In genomic region chr8:71629781-71630212, GRCm38 (mm10) we compare ENCODE assay signal across 8 mouse cellular contexts. TPM values are rescaled to one million over a fixed set of nuclear protein-coding genes. Genes with fewer than 3 reads are reported as not detected.
DNase-seq lines count a peak whose midpoint lies in the region; ATAC-seq and TF ChIP-seq lines count a peak whose summit lies in the region.

No protein-coding gene starts in this region.

- peak overlapping the region; percentile 75 for H3K9ac ChIP-seq in forebrain, embryonic 13.5 days
- H3K9ac ChIP-seq in hindbrain, embryonic 11.5 days (ENCODE audit: low read depth, low read length): peak overlapping the region; percentile 68; the same call in 1 of the 2 replicates
- H3K9ac ChIP-seq in limb, embryonic 15.5 days: peak overlapping the region; percentile 24; the same call in 1 of the 2 replicates

- peak overlapping the region; percentile 10 for H3ac ChIP-seq in myocyte (ENCODE audit: control insufficient read depth, insufficient read length)

- H3K4me1 ChIP-seq in forebrain, embryonic 13.5 days: peaks cover 25% of the 10 kb centered on the region
- H3K4me1 ChIP-seq in hindbrain, embryonic 11.5 days (replicated peaks; ENCODE audit: control insufficient read depth, insufficient read depth, low read length): peaks cover 5% of the 10 kb centered on the region
- peaks cover 46% of the 10 kb centered on the region for H3K4me1 ChIP-seq in limb, embryonic 15.5 days

- peaks cover 5% of the 10 kb centered on the region for H3K9me3 ChIP-seq in forebrain, embryonic 13.5 days (replicated peaks)
- peaks cover 3% of the 10 kb centered on the region; the same call in 1 of the 2 replicates for H3K9me3 ChIP-seq in hindbrain, embryonic 11.5 days (ENCODE audit: control insufficient read depth, low read length)
- no peaks in the 10 kb centered on the region; the same call in 1 of the 2 replicates for H3K9me3 ChIP-seq in limb, embryonic 15.5 days

- no peaks in the 10 kb centered on the region for H3K79me2 ChIP-seq in myocyte (ENCODE audit: control insufficient read depth, insufficient read depth)

- peaks cover 47% of the 10 kb centered on the region for H3K27me3 ChIP-seq in forebrain, embryonic 13.5 days
- peaks cover 26% of the 10 kb centered on the region for H3K27me3 ChIP-seq in hindbrain, embryonic 11.5 days (ENCODE audit: control insufficient read depth, insufficient read depth, low read length)
- peaks cover 41% of the 10 kb centered on the region for H3K27me3 ChIP-seq in limb, embryonic 15.5 days
- H3K27me3 ChIP-seq in myocyte (ENCODE audit: control insufficient read depth, insufficient read depth, insufficient read length): no peaks in the 10 kb centered on the region

- H3K36me3 ChIP-seq in forebrain, embryonic 13.5 days (ENCODE audit: poor library complexity, severe bottlenecking): peaks cover 29% of the 10 kb centered on the region
- no peaks in the 10 kb centered on the region for H3K36me3 ChIP-seq in hindbrain, embryonic 11.5 days (ENCODE audit: control insufficient read depth, insufficient read depth, low read length)
- peaks cover 13% of the 10 kb centered on the region for H3K36me3 ChIP-seq in limb, embryonic 15.5 days
- no peaks in the 10 kb centered on the region for H3K36me3 ChIP-seq in myocyte (ENCODE audit: control insufficient read depth, insufficient read depth)

- 3% methylated on average over 25 of the region's 25 CpGs for WGBS in forebrain, embryonic 13.5 days
- WGBS in hindbrain, embryonic 11.5 days: 4% methylated on average over 25 of the region's 25 CpGs
- WGBS in limb, embryonic 15.5 days: 3% methylated on average over 25 of the region's 25 CpGs

- peak overlapping the region; percentile 65 for H3K27ac ChIP-seq in forebrain, embryonic 13.5 days
- no peak overlapping the region for H3K27ac ChIP-seq in hindbrain, embryonic 11.5 days (ENCODE audit: low read depth, low read length)
- peak overlapping the region; percentile 82; the same call in 1 of the 2 replicates for H3K27ac ChIP-seq in limb, embryonic 15.5 days

- no peak for ATAC-seq in CD4-positive, CD25-positive, alpha-beta regulatory T cell, adult 4 months
- ATAC-seq in forebrain, embryonic 13.5 days: peak; percentile 46
- ATAC-seq in hindbrain, embryonic 11.5 days (ENCODE audit: low FRiP score): peak; percentile 51
- ATAC-seq in limb, embryonic 15.5 days (ENCODE audit: insufficient number of reproducible peaks, low FRiP score, low TSS enrichment, low read depth): 0 out of 2 replicates have a peak, but pooled peaks have one; percentile 7
- ATAC-seq in megakaryocyte-erythroid progenitor cell, adult 5-6 weeks (replicated peaks; ENCODE audit: low FRiP score, low TSS enrichment, poor library complexity, severe bottlenecking): no peak

- peak overlapping the region; percentile 53 for H3K4me3 ChIP-seq in forebrain, embryonic 13.5 days
- H3K4me3 ChIP-seq in hindbrain, embryonic 11.5 days (ENCODE audit: low read depth, low read length): peak overlapping the region; percentile 44
- peak overlapping the region; percentile 60 for H3K4me3 ChIP-seq in limb, embryonic 15.5 days
- peak overlapping the region; percentile 18 for H3K4me3 ChIP-seq in myocyte

- peak; percentile 59 for DNase-seq in CD4-positive, CD25-positive, alpha-beta regulatory T cell, adult 2 months (ENCODE audit: low read depth, low spot score)
- peak; percentile 67 for DNase-seq in adrenal gland, postnatal 14 days
- peak; percentile 58 for DNase-seq in hindbrain, embryonic 11.5 days (ENCODE audit: low spot score)

- TF ChIP-seq POLR2A in myocyte (IDR thresholded peaks at IDR 0.05; ENCODE audit: insufficient read length, low read depth): no peak

- peak overlapping the region; percentile 95 for H3K4me2 ChIP-seq in forebrain, embryonic 13.5 days
- peak overlapping the region; percentile 92 for H3K4me2 ChIP-seq in hindbrain, embryonic 11.5 days (replicated peaks; ENCODE audit: low read depth, low read length)
- H3K4me2 ChIP-seq in limb, embryonic 15.5 days: peak overlapping the region; percentile 97
- peak overlapping the region; percentile 93 for H3K4me2 ChIP-seq in myocyte (ENCODE audit: low read depth)

TF ChIP-seq in myocyte, 11 proteins besides CTCF, POLR2A, EP300 and RAD21:
- no peak for TF ChIP-seq USF1 (IDR thresholded peaks at IDR 0.05; ENCODE audit: low read depth)
- TF ChIP-seq SRF (IDR thresholded peaks at IDR 0.05; ENCODE audit: control insufficient read depth, insufficient read length, low read depth): no peak
- no peak for TF ChIP-seq REST (IDR thresholded peaks at IDR 0.05; ENCODE audit: insufficient read depth, insufficient read length)
- TF ChIP-seq POLR2AphosphoS2 (IDR thresholded peaks at IDR 0.05; ENCODE audit: insufficient read length, low read depth): no peak
- TF ChIP-seq MYOD1 (IDR thresholded peaks at IDR 0.05; ENCODE audit: control insufficient read depth in 1 of 3, insufficient read length in 2 of 3, low read depth in 2 of 3): no peak
- no peak for TF ChIP-seq TCF3 (IDR thresholded peaks at IDR 0.05; ENCODE audit: insufficient read length, low read depth)
- TF ChIP-seq MYOG (IDR thresholded peaks at IDR 0.05; ENCODE audit: control insufficient read depth in 1 of 3, insufficient read depth in 1 of 3, insufficient read length in 2 of 3, low read depth in 2 of 3): no peak
- TF ChIP-seq TCF12 (IDR thresholded peaks at IDR 0.05; ENCODE audit: insufficient read depth, poor library complexity, severe bottlenecking): no peak
- TF ChIP-seq CEBPB (IDR thresholded peaks at IDR 0.05; ENCODE audit: insufficient read depth, poor library complexity, severe bottlenecking): no peak
- no peak for TF ChIP-seq E2F4 (IDR thresholded peaks at IDR 0.05; ENCODE audit: insufficient read depth)
- no peak for TF ChIP-seq MAX (IDR thresholded peaks at IDR 0.05; ENCODE audit: low read depth)

RNA-seq across cellular contexts. Expression of gene Colgalt1, which starts 19.0 kb away (rescaled TPM):
- 10 to 100 TPM; 10.8 to 12.2 TPM for polyA plus RNA-seq in CD4-positive, CD25-positive, alpha-beta regulatory T cell, adult 4 months (2017; shearing (Covaris generic))
- 60.0 and 62.0 TPM in 2 replicates for total RNA-seq in adrenal gland, postnatal 14 days (2021)
- 37.5 and 39.9 TPM in 2 replicates for polyA plus RNA-seq in forebrain, embryonic 13.5 days (2015; fragmentation: Nextera tagmentation; extraction: Ambion mirVana)
- 41.3 and 42.5 TPM in 2 replicates for polyA plus RNA-seq in hindbrain, embryonic 11.5 days (2014; fragmentation: Nextera tagmentation; extraction: Ambion mirVana)
- 105 and 108 TPM in 2 replicates for polyA plus RNA-seq in limb, embryonic 15.5 days (2015; fragmentation: Nextera tagmentation; extraction: Ambion mirVana)
- polyA plus RNA-seq in myocyte (2012; fragmentation: generic; extraction: Trizol): 87.0 TPM
- total RNA-seq in megakaryocyte-erythroid progenitor cell, adult 5-6 weeks (2014; fragmentation: Nextera tagmentation): 55.8 and 58.0 TPM in 2 replicates
- 40.1 and 44.4 TPM in 2 replicates for total RNA-seq in megakaryocyte-erythroid progenitor cell, adult 5-6 weeks (2017)

RNA-seq across cellular contexts. Expression of gene Fam129c, which starts 32.3 kb away (rescaled TPM):
- polyA plus RNA-seq in CD4-positive, CD25-positive, alpha-beta regulatory T cell, adult 4 months (2017; shearing (Covaris generic)): 1 to 10 TPM; 3.0 to 3.6 TPM
- 2.6 and 6.2 TPM in 2 replicates for total RNA-seq in adrenal gland, postnatal 14 days (2021)
- polyA plus RNA-seq in forebrain, embryonic 13.5 days (2015; fragmentation: Nextera tagmentation; extraction: Ambion mirVana): 5.1 and 6.2 TPM in 2 replicates
- 3.3 and 3.6 TPM in 2 replicates for polyA plus RNA-seq in hindbrain, embryonic 11.5 days (2014; fragmentation: Nextera tagmentation; extraction: Ambion mirVana)
- 5.0 and 5.9 TPM in 2 replicates for polyA plus RNA-seq in limb, embryonic 15.5 days (2015; fragmentation: Nextera tagmentation; extraction: Ambion mirVana)
- polyA plus RNA-seq in myocyte (2012; fragmentation: generic; extraction: Trizol): 2.9 TPM
- 15.9 and 42.5 TPM in 2 replicates for total RNA-seq in megakaryocyte-erythroid progenitor cell, adult 5-6 weeks (2014; fragmentation: Nextera tagmentation)
- total RNA-seq in megakaryocyte-erythroid progenitor cell, adult 5-6 weeks (2017): 0.14 and 15.0 TPM in 2 replicates

RNA-seq across cellular contexts. Expression of gene Pgls, which starts 37.8 kb away (rescaled TPM):
- polyA plus RNA-seq in CD4-positive, CD25-positive, alpha-beta regulatory T cell, adult 4 months (2017; shearing (Covaris generic)): 10 to 100 TPM; 51.5 to 53.4 TPM
- 212 and 250 TPM in 2 replicates for total RNA-seq in adrenal gland, postnatal 14 days (2021)
- 201 and 206 TPM in 2 replicates for polyA plus RNA-seq in forebrain, embryonic 13.5 days (2015; fragmentation: Nextera tagmentation; extraction: Ambion mirVana)
- 228 TPM in 2 replicates for polyA plus RNA-seq in hindbrain, embryonic 11.5 days (2014; fragmentation: Nextera tagmentation; extraction: Ambion mirVana)
- polyA plus RNA-seq in limb, embryonic 15.5 days (2015; fragmentation: Nextera tagmentation; extraction: Ambion mirVana): 200 and 202 TPM in 2 replicates
- polyA plus RNA-seq in myocyte (2012; fragmentation: generic; extraction: Trizol): 248 TPM
- 104 and 132 TPM in 2 replicates for total RNA-seq in megakaryocyte-erythroid progenitor cell, adult 5-6 weeks (2014; fragmentation: Nextera tagmentation)
- total RNA-seq in megakaryocyte-erythroid progenitor cell, adult 5-6 weeks (2017): 76.2 and 80.7 TPM in 2 replicates

RNA-seq across cellular contexts. Expression of gene Unc13a, which starts 41.8 kb away (rescaled TPM):
- under 1 TPM; 0.47 to 0.50 TPM for polyA plus RNA-seq in CD4-positive, CD25-positive, alpha-beta regulatory T cell, adult 4 months (2017; shearing (Covaris generic))
- 7.2 and 7.7 TPM in 2 replicates for total RNA-seq in adrenal gland, postnatal 14 days (2021)
- 13.0 and 15.8 TPM in 2 replicates for polyA plus RNA-seq in forebrain, embryonic 13.5 days (2015; fragmentation: Nextera tagmentation; extraction: Ambion mirVana)
- 7.3 and 9.1 TPM in 2 replicates for polyA plus RNA-seq in hindbrain, embryonic 11.5 days (2014; fragmentation: Nextera tagmentation; extraction: Ambion mirVana)
- 0.69 and 0.76 TPM in 2 replicates for polyA plus RNA-seq in limb, embryonic 15.5 days (2015; fragmentation: Nextera tagmentation; extraction: Ambion mirVana)
- polyA plus RNA-seq in myocyte (2012; fragmentation: generic; extraction: Trizol): 4.6 TPM
- total RNA-seq in megakaryocyte-erythroid progenitor cell, adult 5-6 weeks (2014; fragmentation: Nextera tagmentation): 0.26 and 0.64 TPM in 2 replicates
- total RNA-seq in megakaryocyte-erythroid progenitor cell, adult 5-6 weeks (2017): 0.27 TPM in 1 of 2 replicates, not detected in the other

RNA-seq across cellular contexts. Expression of gene Jak3, which starts 46.3 kb away (rescaled TPM):
- polyA plus RNA-seq in CD4-positive, CD25-positive, alpha-beta regulatory T cell, adult 4 months (2017; shearing (Covaris generic)): 10 to 100 TPM; 21.2 TPM
- 17.4 and 21.4 TPM in 2 replicates for total RNA-seq in adrenal gland, postnatal 14 days (2021)
- 1.6 and 1.7 TPM in 2 replicates for polyA plus RNA-seq in forebrain, embryonic 13.5 days (2015; fragmentation: Nextera tagmentation; extraction: Ambion mirVana)
- 0.99 and 1.4 TPM in 2 replicates for polyA plus RNA-seq in hindbrain, embryonic 11.5 days (2014; fragmentation: Nextera tagmentation; extraction: Ambion mirVana)
- polyA plus RNA-seq in limb, embryonic 15.5 days (2015; fragmentation: Nextera tagmentation; extraction: Ambion mirVana): 5.3 and 6.4 TPM in 2 replicates
- polyA plus RNA-seq in myocyte (2012; fragmentation: generic; extraction: Trizol): 1.5 TPM
- total RNA-seq in megakaryocyte-erythroid progenitor cell, adult 5-6 weeks (2014; fragmentation: Nextera tagmentation): 5.2 and 10.4 TPM in 2 replicates
- 1.8 and 4.5 TPM in 2 replicates for total RNA-seq in megakaryocyte-erythroid progenitor cell, adult 5-6 weeks (2017)

Comparison
In these comparisons a context has a peak if more than half of its experiments do, and no peak if none do; other contexts are left out.
1. ATAC-seq: peak in forebrain, embryonic 13.5 days (single experiment), hindbrain, embryonic 11.5 days (single experiment) and limb, embryonic 15.5 days (single experiment); none in CD4-positive, CD25-positive, alpha-beta regulatory T cell, adult 4 months (single experiment) and megakaryocyte-erythroid progenitor cell, adult 5-6 weeks (single experiment).
2. H3K9ac ChIP-seq: peak in every context shown above with its lines; median percentile 75 in forebrain, embryonic 13.5 days; 68 in hindbrain, embryonic 11.5 days; 24 in limb, embryonic 15.5 days.
3. Peak in every context shown above with its lines, with median percentiles within 50 percentile points of each other: DNase-seq, H3K4me2 ChIP-seq and H3K4me3 ChIP-seq.